Mouse (Mus musculus) liver, embryonic 14.5 days (tissue): ENCODE measurements around the gene Ormdl3.

Experiments used
- CTCF ChIP-seq: IDR thresholded peaks from 2 replicates; pipeline ENCODE4 v1.5.1; 2016; ENCODE audit warnings: antibody characterized with exemption, low read depth, control low read depth
- EP300 ChIP-seq: IDR thresholded peaks from 2 replicates; pipeline ENCODE4 v1.6.1; 2016; ENCODE audit warnings: antibody characterized with exemption, low read depth

GRCm38 (mm10) chr11:98583265-98583552 lies 4.0 kb downstream of the Ormdl3 start:
- TF ChIP-seq EP300 (peak; percentile 85), CTCF (no peak)
